Mouse (Mus musculus): ENCODE measurements at regions not wholly inside any gene's neighbourhood (a gene's known extent, or its start where the extent isn't known, plus 50 kb on each side); places are given as distances from the start of the nearest gene placed in this dataset.

DNA sequence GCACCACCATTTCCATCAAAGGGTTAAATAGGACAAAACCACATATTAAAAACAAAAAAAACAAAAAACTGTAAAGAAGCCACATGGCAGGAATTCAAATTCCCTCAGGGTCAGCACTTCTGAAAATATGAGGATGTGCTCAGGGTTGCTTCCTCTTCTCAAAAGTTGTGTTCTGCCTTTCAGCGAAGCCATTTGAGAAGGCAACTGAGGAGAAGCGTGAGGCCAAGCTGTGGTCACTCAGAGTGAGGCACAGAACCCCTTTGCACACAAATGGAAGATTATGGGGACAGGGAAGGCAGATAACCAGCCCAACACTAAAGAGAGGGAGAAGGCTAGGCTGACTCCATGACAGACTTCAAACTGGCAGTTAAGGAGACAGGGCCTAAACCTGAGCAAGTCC lies 142.8 kb upstream of the Jade1 start:
- DNase-seq = no peak

DNA sequence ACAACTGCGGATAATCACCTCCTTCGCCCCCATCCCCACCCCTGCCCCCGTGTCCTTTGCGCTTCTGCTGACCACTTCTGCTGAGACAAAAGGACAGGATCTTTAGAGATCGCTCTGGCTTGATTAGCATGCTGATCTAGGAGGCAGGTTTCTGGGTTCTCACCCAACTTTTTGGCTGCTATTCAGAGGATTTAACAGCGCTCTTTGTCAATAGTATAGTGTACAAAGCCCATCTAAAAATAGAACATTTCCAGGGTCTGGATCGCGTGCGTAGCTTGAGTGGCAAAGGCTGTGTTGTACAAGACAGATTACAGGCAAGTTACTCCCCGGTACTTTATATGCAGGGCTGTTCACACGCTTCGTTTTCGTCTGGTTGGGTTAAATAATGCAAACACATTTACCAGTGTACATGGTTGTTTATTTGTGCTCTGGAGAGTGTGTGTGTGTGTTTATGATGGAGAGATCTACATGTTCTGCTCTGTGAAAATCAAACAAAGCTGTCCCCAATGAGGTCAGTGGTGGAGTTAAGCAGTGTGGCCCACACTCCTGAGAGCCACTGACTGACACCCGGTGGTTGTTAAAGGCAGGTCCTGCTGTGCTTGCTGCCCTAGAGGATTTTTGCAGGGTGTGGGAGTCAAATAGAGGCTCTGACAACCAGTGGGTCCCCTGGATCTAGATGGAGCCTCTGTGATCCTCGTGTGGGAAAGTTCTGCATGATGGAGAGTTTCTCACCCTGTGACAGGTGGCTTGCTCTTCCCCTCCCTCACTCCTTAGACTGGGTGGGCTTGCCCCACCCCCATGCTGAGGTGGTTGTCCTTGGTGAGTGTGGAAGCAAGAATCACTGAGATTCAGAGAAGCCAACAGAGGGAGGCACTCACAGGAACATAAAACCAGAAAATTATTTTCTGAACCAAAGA lies 146.5 kb upstream of the Jade1 start:
- DNase-seq = no peak

DNA sequence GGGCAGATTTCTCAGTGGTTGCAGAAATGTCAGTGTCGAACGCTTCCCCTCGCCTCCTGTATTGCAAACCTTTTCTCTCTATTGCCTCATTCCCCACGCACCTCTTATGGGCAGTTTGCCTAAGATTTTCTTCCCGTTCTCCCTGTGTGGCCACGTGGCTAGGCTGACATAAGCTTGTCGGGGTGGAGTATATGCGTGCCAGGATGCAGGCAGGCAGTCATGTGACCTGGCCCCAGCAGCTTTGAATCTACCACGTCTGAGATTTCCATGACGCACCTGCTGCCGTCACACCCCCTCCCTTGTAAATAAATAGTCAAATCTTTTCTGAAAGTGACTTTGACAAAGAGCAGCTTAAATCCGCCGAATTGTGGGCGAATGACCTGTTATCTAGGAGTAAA lies 147.1 kb upstream of the Jade1 start:
- peak; percentile 30 for DNase-seq

DNA sequence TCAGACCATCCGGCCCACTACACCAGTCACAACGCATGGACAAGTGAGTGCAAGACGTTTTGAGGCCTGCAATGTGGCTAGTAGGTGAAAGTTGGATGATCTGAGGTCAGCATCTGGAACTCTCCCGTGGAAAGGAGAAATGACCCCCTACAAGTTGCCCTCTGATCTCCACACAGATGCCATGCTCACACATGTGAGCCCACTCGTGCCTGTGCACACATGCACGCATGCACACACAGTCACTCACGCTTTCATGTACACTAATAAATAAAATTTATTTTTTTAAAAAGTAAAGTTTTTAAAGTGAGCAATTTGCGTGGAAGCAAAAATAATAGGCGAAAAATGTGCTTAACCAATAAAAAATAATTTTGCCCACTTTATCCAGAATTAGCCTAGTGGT lies 147.5 kb upstream of the Jade1 start:
- no peak for DNase-seq

DNA sequence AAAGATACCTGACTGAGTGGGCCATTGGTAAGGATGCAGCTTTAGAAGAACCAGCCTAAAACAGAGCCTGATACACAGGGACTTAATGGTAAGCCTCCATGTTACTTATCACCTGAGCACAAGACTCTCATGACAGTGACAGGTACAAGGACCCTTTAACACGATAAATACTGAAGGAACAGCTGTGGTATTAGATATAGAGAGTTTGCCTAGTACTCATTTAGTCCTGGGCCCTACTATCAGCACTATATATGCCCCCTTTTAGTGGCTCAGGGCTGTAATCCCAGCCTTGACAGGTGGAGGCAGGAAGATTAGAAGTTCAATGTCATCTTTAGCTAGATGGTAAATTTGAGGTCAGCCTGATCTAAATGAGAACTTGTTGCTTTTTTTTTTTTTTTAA lies 148.0 kb upstream of the Jade1 start:
- no peak for DNase-seq

DNA sequence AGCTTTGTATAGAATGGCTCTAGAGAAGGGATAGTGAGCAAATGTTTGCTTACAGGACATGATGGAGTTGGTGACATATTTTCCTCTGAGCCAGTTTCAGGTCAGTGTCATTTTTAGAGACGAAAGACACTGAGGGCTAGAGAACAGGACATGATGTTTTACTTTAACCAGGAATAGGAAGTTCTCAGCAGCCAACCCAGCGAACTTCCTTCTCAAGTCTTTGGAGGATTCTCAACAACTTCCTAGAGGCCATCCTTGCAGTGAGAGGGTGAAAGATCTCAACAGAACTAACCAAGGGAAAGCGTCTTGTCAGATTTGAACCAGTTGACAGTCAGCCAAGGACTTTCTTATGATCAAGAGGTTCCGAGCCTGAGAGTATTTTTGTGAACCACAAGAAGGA lies 153.7 kb upstream of the Jade1 start:
- DNase-seq = no peak

DNA sequence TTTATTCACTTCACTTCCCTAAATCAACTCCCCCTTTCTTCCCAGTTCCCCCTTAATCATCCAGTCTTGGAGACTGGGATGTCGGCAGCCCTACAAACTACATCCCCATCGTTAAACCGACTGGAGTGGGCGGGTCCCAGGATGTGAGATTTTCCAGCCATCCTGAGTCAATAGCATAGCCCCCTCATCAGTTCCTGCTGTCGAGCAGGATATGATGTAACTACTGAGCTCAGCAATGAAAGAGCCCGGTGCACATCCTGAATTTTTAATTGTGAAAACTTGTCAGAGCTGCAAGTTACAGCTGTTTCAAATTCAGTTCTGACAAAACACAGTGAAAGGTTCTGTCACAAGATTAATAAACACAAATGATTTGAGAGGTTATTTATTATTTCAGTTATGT lies 165.7 kb upstream of the Jade1 start:
- no peak for DNase-seq

DNA sequence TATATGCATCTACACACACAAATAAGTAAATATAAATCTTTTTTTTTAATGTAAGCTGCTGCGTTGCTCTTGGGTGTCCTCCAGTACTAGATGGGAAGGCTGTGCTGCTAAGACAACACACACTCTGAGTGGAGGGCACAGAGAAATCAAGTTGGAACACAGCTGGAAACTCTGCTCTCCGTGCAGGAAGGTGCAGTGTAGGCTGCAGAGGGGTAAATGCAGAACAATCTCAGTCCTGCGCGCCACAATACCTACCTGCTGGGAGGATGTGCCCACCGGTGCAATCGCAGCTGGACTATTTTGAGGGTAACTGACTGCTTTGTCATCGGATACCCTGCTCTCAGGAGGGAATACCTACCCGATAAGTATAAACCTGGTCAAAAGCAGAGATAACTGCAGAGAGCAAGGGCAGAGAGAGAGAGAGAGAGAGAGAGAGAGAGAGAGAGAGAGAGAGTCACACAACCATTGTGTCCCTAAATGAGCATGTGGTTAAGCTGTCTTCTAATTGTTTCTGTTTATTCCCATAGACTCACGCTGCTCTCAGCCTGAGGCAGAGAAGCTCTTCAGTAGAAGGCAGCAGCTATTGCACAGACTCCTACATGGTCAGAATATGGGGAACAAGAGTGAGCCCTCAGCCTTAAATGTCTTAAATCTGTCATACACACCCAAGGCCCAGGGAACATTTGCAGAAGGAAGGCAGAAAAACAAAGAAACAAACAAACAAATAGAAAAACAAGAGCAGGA lies 167.9 kb upstream of the Jade1 start:
- DNase-seq = no peak

DNA sequence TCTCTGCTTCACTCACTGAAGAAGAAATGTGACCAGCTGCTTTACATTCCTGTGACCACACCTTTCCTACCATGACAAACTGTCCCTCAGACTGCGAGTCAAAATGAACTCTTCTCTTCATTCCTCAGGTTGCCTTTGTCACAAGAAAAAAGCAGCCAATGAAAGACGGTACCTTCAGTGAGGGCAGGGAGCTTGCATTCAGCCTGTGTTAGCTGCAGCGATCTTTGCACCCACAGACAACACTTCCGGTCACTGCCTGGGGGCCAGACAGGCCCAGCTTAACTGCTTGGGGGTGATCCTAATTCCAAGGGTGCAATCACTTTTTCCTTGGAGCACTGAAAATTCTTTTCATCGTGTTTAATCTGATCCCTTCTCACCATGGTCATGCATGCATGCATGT lies 169.2 kb upstream of the Jade1 start:
- no peak for DNase-seq

DNA sequence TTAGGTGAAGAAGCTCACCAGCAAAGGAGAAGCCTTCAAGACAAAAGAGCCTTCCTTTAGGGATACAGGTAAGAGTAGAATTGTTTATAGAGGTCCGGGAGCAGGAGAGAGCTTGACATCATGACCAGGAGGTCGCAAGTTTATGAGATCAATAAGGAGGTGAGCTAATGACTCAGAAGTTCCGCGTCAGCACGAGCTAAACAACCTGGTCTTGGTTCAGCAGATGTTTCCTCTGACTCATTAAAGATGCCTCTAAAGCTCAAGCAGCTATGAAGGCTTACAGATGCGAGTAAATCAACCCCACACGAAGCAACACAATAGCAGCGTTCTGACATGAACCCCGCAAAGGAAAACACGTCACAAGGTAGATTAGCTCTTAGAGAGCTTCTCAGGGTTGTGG lies 171.1 kb upstream of the Jade1 start:
- DNase-seq = no peak

DNA sequence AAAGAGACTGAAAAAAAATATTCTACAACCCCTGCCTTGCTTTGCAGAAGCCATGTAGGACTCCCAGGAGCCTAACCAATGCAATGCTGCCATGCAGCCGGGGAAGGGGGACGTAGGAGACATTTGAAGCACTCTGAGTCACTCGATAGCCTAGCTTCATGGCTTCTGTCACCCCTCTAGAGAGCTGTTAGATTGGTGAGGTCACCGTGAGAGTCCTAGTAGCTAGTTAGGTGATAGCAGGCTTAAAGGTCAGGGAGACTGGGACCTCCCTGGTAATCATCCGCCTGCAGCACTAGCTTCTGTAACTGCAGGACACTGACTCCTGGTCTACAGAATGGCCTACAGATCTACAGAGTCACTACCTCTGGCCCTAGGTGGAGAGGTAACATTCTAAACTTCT lies 177.0 kb upstream of the Jade1 start:
- DNase-seq = no peak

DNA sequence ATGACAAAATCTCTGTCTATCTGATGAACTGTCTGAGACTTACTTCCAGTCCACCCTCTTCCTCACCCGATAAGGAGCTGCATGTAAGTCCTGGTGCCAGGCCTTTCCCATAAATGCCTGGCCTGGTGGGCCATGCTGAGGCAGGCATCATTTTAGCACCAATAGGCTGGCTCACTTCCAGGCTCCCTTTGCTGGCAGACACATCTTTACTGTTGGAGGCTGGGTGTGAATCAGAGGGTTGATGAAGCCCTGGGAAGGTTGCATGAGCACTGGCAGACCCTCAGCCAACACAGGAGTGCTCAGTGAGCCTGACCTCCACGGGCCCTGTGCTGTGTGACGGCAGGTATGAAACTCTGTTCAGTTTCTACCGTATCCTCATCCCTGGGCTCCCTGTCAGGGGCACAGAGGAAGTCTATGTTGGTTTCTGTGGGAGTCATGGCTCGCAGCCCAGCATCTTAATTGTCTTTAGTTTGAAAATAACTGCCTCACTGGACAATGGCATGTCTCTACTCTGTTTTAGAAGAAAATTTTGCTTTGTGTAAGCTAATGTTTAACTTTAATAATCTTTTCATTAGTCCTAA lies 177.6 kb upstream of the Jade1 start:
- DNase-seq = peak; percentile 26

DNA sequence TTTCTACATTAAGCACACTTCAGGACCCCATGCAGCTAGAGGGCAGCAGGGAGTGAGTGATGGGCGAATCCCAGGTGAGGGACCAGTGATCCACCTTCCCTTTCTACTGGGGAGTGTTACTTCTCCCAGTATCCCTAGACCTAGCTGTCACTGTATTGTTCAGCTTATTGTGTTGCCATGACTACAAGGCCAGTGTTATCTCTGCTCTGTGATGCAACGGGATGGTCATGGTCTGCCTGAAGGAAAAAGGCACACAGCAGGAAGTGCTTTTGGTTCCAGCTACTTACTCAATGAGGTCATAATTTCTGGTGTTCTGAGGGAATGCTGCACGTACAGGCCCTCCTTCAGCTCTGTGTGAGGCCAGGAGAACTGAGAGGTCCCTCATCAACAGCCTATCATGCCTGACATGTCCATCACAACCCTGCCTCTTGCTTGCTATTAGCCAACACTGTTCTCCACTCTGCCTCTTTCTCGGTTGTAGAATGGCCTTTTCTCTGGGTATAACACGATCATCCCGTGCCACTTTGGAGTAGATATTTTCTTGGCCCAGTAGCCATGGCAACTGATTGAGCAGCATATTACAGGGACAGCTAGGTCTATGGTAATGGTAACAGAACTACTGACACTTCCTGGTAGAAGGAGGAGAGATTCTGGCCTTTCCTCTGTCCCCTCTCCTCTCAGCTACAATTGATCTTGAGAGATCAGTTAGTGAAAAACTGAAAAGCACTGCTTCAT lies 178.5 kb upstream of the Jade1 start:
- no peak for DNase-seq

DNA sequence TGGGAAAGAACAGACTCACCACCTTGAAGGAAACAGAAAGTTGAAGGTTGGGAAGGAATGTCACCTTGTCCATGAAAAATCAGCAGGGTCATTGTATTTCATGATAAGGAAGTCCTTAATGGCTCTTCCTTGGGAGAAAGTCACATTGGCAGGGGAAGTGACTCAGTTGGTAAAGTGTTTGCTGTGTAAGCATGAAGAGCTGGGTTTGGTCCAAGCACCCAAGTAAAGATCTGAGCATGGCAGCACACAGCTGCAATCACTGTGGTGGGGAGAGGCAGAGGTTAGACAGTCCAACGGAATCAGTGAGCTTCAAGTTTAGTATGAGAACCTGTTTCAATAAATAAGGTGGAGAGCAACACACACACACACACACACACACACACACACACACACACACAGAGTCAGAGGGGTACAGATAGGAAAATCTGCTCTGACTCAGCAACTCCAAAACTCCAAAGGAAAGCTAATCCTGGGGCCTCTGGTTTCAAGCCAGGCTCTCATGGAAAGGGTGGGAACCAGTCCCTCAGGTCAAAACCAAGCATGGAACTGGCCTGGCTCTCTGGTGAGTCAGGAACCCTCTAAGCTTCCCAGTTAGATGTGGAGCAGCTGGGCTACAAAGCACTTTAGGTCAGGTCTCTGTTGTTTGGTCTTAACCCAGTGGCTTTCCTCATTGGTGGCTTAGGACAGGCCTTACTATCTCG lies 180.2 kb upstream of the Jade1 start:
- no peak for DNase-seq

DNA sequence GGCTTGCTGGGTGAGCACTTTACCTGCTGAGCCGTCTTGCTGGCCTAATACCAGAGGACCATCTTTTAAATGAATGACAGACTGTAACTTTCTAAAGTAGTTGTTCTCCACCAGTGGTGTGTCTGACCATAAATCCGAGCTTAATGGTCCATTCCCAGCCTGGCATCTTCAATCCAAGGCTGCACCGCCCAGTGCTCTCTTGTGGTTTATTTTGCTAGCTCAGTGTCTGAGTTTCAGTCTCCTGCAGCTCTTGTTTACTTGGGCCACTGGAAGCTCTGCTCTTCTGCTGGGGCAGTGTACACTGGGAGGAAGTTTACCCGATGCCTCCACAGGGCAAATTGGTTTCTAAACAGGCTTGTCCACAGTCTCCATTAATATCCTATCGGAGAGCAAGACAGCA lies 182.3 kb upstream of the Jade1 start:
- DNase-seq = no peak

DNA sequence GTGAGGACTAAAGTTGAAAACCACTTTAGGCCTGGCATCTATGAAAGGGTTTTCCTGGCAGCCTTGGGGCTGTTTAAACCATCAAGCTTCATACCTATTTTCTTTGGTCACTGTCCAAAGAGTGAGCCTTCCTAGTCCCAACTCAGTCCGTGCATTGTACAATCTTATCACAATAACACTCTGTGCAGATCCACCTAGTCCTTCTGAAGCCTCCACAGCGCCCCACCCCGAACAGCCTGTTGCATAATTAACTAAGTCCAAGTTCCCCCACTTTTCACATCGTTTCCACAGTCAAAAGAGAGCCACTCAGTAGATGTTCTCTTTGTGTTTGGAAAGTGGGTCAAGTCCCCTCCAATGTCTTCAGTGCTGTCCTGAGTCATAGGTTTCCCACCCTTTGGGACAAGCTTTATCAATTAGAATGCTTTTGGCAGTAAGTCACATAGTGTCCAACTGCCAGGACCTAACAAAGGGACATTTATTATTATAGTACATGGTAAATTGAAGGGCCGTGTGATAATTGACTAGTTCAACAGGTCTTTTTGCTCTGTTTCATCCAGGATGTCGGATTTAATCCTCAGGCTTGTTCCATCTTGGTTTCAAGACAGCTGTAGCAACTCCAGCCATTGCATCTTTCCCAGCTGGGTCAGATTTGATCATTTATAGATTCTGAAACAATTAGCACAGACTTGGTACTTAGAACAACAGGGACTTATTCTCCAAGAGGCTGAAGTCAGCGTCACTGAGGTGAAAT lies 187.0 kb upstream of the Jade1 start:
- no peak for DNase-seq

DNA sequence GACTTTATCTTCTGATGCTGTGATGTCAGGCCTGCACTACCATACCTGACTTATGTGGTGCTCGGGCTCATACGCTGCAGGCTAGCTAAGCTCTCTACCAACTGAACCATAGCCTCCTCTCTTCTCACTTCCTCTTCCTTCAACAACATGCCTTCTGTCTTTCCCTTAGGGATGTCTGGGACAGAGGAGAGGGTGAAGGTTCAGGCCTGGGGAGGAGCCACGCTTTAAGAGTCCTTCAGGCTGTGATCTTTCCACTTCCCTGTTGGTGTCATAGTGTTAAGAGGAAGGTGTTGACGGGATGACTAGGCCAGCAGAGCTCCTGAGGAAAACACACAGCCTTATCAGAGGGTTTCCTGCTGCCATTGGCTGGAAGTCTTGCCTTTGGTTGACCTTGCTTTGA lies 188.8 kb upstream of the Jade1 start:
- DNase-seq = no peak

DNA sequence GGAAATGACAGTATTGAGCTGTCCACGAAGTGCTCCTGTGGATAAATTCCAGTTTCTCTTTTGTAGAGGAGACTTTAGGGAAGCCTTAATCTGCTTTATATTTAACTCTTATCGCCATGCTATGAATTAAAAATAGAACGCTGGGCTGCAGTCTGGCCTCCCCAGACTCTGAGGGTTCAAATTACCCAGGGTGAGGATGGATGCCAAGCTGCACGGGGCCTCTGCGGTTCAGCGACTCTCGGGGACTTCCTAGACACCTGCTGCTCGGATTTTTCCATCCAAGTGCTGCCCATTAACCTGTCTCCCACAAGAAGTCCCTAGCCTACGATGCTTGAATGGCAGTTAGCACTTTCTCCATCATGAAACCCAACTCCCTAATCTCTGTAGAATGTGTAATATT lies 189.3 kb upstream of the Jade1 start:
- DNase-seq = no peak

DNA sequence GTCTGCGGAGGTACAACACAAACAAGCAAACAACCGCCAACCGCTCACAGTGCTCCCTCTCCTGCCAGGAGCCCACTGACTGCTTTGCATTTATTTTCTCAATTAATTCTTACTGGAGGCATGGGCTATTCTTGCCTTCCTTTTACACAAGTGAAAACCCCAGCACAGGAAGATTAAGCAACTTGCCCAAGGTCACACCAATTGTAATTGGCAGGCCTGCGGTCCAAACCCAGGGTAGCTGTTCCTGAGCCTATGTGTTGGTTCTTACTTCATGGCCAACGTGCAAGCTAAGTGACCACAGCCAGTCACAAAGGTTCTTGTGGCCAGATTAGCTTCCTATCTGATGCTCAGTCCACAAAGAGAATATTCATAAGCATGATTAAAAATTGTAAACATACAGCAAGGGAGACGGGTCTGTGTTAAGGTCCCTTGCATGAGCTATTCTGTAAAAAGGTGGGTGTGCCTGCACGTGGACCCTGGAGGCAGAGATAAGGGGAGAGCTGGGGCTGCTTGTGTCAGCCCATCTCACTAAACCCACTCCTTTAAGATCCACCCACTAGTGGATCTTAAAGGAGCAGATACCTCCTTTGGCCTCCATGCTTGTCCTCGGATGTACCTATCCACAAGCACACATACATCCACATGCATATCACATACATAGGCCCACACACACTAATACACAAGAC lies 190.2 kb upstream of the Jade1 start:
- no peak for DNase-seq

DNA sequence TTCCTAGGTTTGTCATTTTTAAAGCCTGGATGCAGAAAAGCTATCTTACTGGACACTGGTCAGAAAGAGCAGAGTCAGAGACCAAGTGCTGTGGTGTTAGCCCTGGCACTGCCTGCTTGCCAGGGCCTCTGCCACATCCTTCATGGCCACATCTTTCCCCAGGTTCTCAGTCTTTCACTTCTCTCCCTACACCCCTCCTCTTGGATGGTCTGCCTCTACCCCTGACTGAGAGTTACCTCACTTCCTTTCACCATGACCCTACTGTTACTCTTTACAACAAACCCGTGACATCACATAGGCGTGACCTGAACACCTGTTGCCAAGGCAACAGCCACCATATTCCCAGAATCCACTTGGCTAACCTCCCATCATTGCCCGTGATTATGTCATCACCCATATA lies 191.6 kb upstream of the Jade1 start:
- no peak for DNase-seq

DNA sequence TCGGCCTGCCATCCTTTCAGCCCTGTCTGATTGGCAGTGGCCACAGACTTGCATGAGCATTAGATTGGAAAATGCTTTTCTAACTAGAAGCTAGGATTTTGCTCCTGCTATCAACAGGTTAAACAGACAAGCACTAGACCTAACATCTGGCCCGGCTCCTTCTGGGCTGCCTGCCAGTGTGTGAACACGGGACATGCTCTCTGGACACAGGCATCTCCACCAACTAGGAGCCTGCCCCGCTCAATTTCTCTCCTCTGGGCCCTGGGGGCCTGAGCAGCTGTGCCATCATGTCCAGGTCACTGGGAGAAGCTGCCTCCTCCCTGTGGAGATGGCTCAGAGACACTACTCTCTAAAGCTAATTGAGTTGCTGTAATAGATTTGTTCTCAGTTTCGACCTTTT lies 195.3 kb upstream of the Jade1 start:
- DNase-seq = no peak

Measured in right cerebral cortex, postnatal 14 days (tissue).